Mouse (Mus musculus): ENCODE measurements around the gene Tldc2. TPM values are rescaled to one million over a fixed set of nuclear protein-coding genes. Genes with fewer than 3 reads are reported as not detected.

Tldc2 gene
- polyA plus RNA-seq, 1 experiment from 2014 or later: not detected

- 76% methylated on average over 9 of the region's 9 CpGs for WGBS
- Histone ChIP-seq H3K4me1 (replicated peaks; ENCODE audit: control insufficient read depth, insufficient read depth, low read length) (peaks cover 32% of the 10 kb centered on the region; the same call in 1 of the 2 replicates), H3K27me3 (ENCODE audit: control insufficient read depth, insufficient read depth, low read length) (no peaks in the 10 kb centered on the region), H3K4me3 (ENCODE audit: low read depth, low read length) (no peak overlapping the region), H3K36me3 (ENCODE audit: control insufficient read depth, insufficient read depth, low read length) (no peaks in the 10 kb centered on the region), H3K9ac (ENCODE audit: low read length) (no peak overlapping the region), H3K27ac (ENCODE audit: low read depth, low read length) (no peak overlapping the region), H3K9me3 (ENCODE audit: control insufficient read depth, low read length) (no peaks in the 10 kb centered on the region), H3K4me2 (ENCODE audit: low read depth, low read length, severe bottlenecking) (no peak overlapping the region)
- no peak for DNase-seq (ENCODE audit: low spot score)
- no peak for ATAC-seq (replicated peaks; ENCODE audit: low FRiP score)
These were observed 14.4 kb upstream of the Tldc2 start for GRCm38 (mm10) chr2:157072316-157072990.

DNA sequence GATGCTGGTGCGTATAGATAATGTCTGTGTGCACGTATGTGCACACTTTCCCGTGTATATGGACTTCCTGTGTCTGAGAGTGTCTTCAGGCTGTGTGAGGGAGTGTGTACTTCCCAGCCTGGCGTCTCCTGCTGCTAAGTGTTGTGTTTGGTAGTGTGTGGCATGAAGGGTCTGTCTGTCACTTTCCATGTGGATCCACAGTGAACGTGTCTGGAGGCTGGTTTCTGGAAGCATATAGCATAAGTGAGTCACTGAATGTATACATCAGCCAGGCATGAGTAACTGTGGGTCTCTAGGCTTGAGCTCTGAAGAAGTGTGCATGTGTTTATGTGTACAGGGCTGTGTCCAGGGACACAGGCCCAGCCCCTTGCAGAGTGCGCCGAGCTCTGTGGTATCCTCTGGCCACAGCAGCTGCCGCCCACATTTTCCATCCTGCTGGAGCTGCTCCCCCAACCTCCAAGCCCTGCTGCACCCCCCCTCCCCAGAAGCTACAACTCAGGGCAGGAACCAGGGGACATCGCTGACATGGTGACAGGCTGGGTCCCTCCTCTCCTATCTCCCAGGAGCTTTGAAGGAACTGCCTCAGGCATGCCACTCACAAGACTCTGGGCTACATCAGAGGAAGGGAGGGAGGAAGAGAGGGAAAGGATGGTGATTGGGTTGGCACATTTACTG, 13.3 kb upstream of the Tldc2 start:
- H3K9ac ChIP-seq (ENCODE audit: low read length): no peak overlapping the region
- no peaks in the 10 kb centered on the region for H3K9me3 ChIP-seq (ENCODE audit: control insufficient read depth, low read length)
- no peak for DNase-seq (ENCODE audit: low spot score)
- H3K27me3 ChIP-seq (ENCODE audit: control insufficient read depth, insufficient read depth, low read length): no peaks in the 10 kb centered on the region
- 87% methylated on average over 9 of the region's 9 CpGs for WGBS
- no peak overlapping the region for H3K27ac ChIP-seq (ENCODE audit: low read depth, low read length)
- H3K4me2 ChIP-seq (ENCODE audit: low read depth, low read length, severe bottlenecking): no peak overlapping the region
- H3K36me3 ChIP-seq (ENCODE audit: control insufficient read depth, insufficient read depth, low read length): no peaks in the 10 kb centered on the region
- H3K4me3 ChIP-seq (ENCODE audit: low read depth, low read length): no peak overlapping the region
- ATAC-seq (replicated peaks; ENCODE audit: low FRiP score): no peak
- H3K4me1 ChIP-seq (replicated peaks; ENCODE audit: control insufficient read depth, insufficient read depth, low read length): peaks cover 32% of the 10 kb centered on the region; the same call in 1 of the 2 replicates

GRCm38 (mm10) chr2:157074186-157074724, 12.6 kb upstream of the Tldc2 start:
- WGBS: 88% methylated on average over 9 of the region's 9 CpGs
- H3K4me3 ChIP-seq (ENCODE audit: low read depth, low read length): no peak overlapping the region
- H3K9me3 ChIP-seq (ENCODE audit: control insufficient read depth, low read length): no peaks in the 10 kb centered on the region
- H3K27me3 ChIP-seq (ENCODE audit: control insufficient read depth, insufficient read depth, low read length): no peaks in the 10 kb centered on the region
- ATAC-seq (replicated peaks; ENCODE audit: low FRiP score): no peak
- H3K9ac ChIP-seq (ENCODE audit: low read length): no peak overlapping the region
- no peak for DNase-seq (ENCODE audit: low spot score)
- no peak overlapping the region for H3K27ac ChIP-seq (ENCODE audit: low read depth, low read length)
- H3K36me3 ChIP-seq (ENCODE audit: control insufficient read depth, insufficient read depth, low read length): no peaks in the 10 kb centered on the region
- peaks cover 29% of the 10 kb centered on the region; the same call in 1 of the 2 replicates for H3K4me1 ChIP-seq (replicated peaks; ENCODE audit: control insufficient read depth, insufficient read depth, low read length)
- no peak overlapping the region for H3K4me2 ChIP-seq (ENCODE audit: low read depth, low read length, severe bottlenecking)

GRCm38 (mm10) chr2:157074772-157075171, 12.1 kb upstream of the Tldc2 start:
- Histone ChIP-seq H3K4me1 (replicated peaks; ENCODE audit: control insufficient read depth, insufficient read depth, low read length) (peaks cover 26% of the 10 kb centered on the region; the same call in 1 of the 2 replicates), H3K36me3 (ENCODE audit: control insufficient read depth, insufficient read depth, low read length) (no peaks in the 10 kb centered on the region), H3K4me3 (ENCODE audit: low read depth, low read length) (no peak overlapping the region), H3K27ac (ENCODE audit: low read depth, low read length) (no peak overlapping the region), H3K27me3 (ENCODE audit: control insufficient read depth, insufficient read depth, low read length) (no peaks in the 10 kb centered on the region), H3K9ac (ENCODE audit: low read length) (no peak overlapping the region), H3K9me3 (ENCODE audit: control insufficient read depth, low read length) (no peaks in the 10 kb centered on the region), H3K4me2 (ENCODE audit: low read depth, low read length, severe bottlenecking) (no peak overlapping the region)
- WGBS: 86% methylated on average over 5 of the region's 5 CpGs
- DNase-seq (ENCODE audit: low spot score): no peak
- no peak for ATAC-seq (replicated peaks; ENCODE audit: low FRiP score)

DNA sequence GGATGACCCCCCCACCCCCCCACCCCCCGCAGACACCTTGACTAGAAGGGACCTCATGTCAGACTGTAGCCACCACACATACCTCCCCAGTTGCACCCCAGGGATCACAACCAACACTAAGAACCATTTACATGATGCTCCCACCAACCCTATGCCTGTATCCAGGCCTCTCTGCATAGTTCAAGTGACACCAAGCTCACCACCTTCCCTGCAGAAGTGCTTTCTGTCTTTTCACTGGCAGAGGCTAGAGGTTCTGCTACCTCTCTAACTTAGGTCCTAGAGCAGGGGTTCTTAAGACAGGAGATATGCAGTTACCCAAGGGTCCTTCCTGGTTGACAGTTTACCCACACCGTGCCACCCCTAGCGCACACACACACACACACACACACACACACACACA, 11.6 kb upstream of the Tldc2 start:
- no peak overlapping the region; the same call in 1 of the 2 replicates for H3K9ac ChIP-seq (ENCODE audit: low read length)
- WGBS: 91% methylated on average over 3 of the region's 3 CpGs
- H3K27me3 ChIP-seq (ENCODE audit: control insufficient read depth, insufficient read depth, low read length): no peaks in the 10 kb centered on the region
- no peaks in the 10 kb centered on the region for H3K9me3 ChIP-seq (ENCODE audit: control insufficient read depth, low read length)
- H3K4me3 ChIP-seq (ENCODE audit: low read depth, low read length): no peak overlapping the region
- ATAC-seq (replicated peaks; ENCODE audit: low FRiP score) (no peak), DNase-seq (ENCODE audit: low spot score) (no peak)
- no peaks in the 10 kb centered on the region for H3K36me3 ChIP-seq (ENCODE audit: control insufficient read depth, insufficient read depth, low read length)
- peaks cover 25% of the 10 kb centered on the region; the same call in 1 of the 2 replicates for H3K4me1 ChIP-seq (replicated peaks; ENCODE audit: control insufficient read depth, insufficient read depth, low read length)
- no peak overlapping the region for H3K27ac ChIP-seq (ENCODE audit: low read depth, low read length)
- H3K4me2 ChIP-seq (ENCODE audit: low read depth, low read length, severe bottlenecking): no peak overlapping the region

DNA sequence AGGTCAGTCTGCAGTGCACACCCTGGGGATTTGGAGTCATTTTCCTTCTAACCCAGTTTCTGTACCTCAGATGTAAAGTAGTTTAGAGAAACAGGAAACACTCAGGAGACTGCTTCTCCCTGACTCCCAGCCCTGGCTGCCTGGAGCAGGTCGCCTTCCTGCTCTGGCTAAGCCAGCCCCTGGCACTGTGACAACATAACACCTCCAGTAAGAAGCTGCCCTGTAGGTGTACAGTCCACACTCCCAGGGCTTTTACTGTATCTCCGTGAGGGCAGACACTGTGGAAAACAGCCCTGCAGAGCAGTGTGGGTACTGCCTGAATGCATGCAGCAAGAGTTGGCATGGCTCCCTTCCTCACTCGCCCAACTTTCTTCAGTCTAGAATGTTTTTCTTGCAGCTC, 11.2 kb upstream of the Tldc2 start:
- no peaks in the 10 kb centered on the region for H3K9me3 ChIP-seq (ENCODE audit: control insufficient read depth, low read length)
- H3K36me3 ChIP-seq (ENCODE audit: control insufficient read depth, insufficient read depth, low read length): no peaks in the 10 kb centered on the region
- H3K27ac ChIP-seq (ENCODE audit: low read depth, low read length): no peak overlapping the region
- H3K4me3 ChIP-seq (ENCODE audit: low read depth, low read length): no peak overlapping the region
- DNase-seq (ENCODE audit: low spot score) (no peak), ATAC-seq (replicated peaks; ENCODE audit: low FRiP score) (no peak)
- H3K4me1 ChIP-seq (replicated peaks; ENCODE audit: control insufficient read depth, insufficient read depth, low read length): peaks cover 25% of the 10 kb centered on the region; the same call in 1 of the 2 replicates
- peak overlapping the region; percentile 14 for H3K9ac ChIP-seq (ENCODE audit: low read length)
- 0 out of 2 replicates have a peak overlapping the region, but pooled peaks have one; percentile 18 for H3K4me2 ChIP-seq (ENCODE audit: low read depth, low read length, severe bottlenecking)
- no peaks in the 10 kb centered on the region for H3K27me3 ChIP-seq (ENCODE audit: control insufficient read depth, insufficient read depth, low read length)
- 76% methylated on average over 3 of the region's 3 CpGs for WGBS

GRCm38 (mm10) chr2:157076585-157076984, 10.3 kb upstream of the Tldc2 start:
- Histone ChIP-seq H3K9ac (ENCODE audit: low read length) (no peak overlapping the region), H3K36me3 (ENCODE audit: control insufficient read depth, insufficient read depth, low read length) (no peaks in the 10 kb centered on the region), H3K4me1 (replicated peaks; ENCODE audit: control insufficient read depth, insufficient read depth, low read length) (peaks cover 23% of the 10 kb centered on the region; the same call in 1 of the 2 replicates), H3K4me2 (ENCODE audit: low read depth, low read length, severe bottlenecking) (peak overlapping the region; percentile 97; the same call in 1 of the 2 replicates), H3K9me3 (ENCODE audit: control insufficient read depth, low read length) (no peaks in the 10 kb centered on the region), H3K27ac (ENCODE audit: low read depth, low read length) (no peak overlapping the region), H3K27me3 (ENCODE audit: control insufficient read depth, insufficient read depth, low read length) (no peaks in the 10 kb centered on the region), H3K4me3 (ENCODE audit: low read depth, low read length) (peak overlapping the region; percentile 98; the same call in 1 of the 2 replicates)
- WGBS: 93% methylated on average over 7 of the region's 7 CpGs
- ATAC-seq (replicated peaks; ENCODE audit: low FRiP score) (no peak), DNase-seq (ENCODE audit: low spot score) (no peak)

GRCm38 (mm10) chr2:157077160-157077559, 9.7 kb upstream of the Tldc2 start:
- H3K4me1 ChIP-seq (replicated peaks; ENCODE audit: control insufficient read depth, insufficient read depth, low read length): peaks cover 21% of the 10 kb centered on the region; the same call in 1 of the 2 replicates

More at GRCm38 (mm10) chr2:157077160-157077559, 9.7 kb upstream of the Tldc2 start:
- no peak for DNase-seq (ENCODE audit: low spot score)
- ATAC-seq (replicated peaks; ENCODE audit: low FRiP score): no peak
- Histone ChIP-seq H3K9ac (ENCODE audit: low read length) (peak overlapping the region; percentile 96), H3K4me3 (ENCODE audit: low read depth, low read length) (peak overlapping the region; percentile 98), H3K27me3 (ENCODE audit: control insufficient read depth, insufficient read depth, low read length) (no peaks in the 10 kb centered on the region), H3K9me3 (ENCODE audit: control insufficient read depth, low read length) (no peaks in the 10 kb centered on the region), H3K4me2 (ENCODE audit: low read depth, low read length, severe bottlenecking) (peak overlapping the region; percentile 97), H3K27ac (ENCODE audit: low read depth, low read length) (no peak overlapping the region), H3K36me3 (ENCODE audit: control insufficient read depth, insufficient read depth, low read length) (no peaks in the 10 kb centered on the region)
- WGBS: 37% methylated on average over 5 of the region's 5 CpGs
